Mouse (Mus musculus) 3134 (cell line): ENCODE measurements around the gene Sult6b1.
A peak's percentile ranks its signal among the peaks of the same experiment; 100 is the strongest.

Source experiments
- DNase-seq: peaks from one replicate; pipeline ENCODE4 v3.0.0-alpha.2; 2011; ENCODE audit warnings: low spot score; ENCODE audit not compliant: insufficient read length; ENCODE audit errors: extremely low read depth

The Sult6b1 gene

GRCm38 (mm10) chr17:78906892-78907291, at the start of gene Sult6b1:
Gene Sult6b1, minus strand, starts transcription at chr17:78906992.
- DNase-seq = no peak

- no peak for DNase-seq
Measured at GRCm38 (mm10) chr17:78953240-78953639, 46.4 kb upstream of the Sult6b1 start.

GRCm38 (mm10) chr17:78952070-78952469, 45.3 kb upstream of the Sult6b1 start:
- no peak for DNase-seq

DNA sequence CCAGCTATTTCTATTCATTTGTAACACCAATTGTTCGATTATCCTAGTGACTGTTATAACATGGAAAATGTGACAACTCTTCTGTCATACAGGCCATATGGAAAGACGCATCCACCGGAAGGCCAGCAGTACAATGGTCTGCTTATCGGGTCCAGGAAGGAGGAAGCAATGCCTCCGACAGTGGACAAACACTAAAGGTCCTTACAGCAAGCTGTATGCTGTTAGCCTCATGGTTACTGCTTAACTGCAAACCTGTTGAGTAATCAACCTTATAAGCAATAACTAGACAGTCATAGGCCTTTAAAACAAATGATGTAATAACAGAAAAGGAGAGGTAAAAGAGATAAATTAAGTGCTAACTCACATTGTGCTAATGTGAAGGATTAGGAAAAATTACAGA, 44.4 kb upstream of the Sult6b1 start:
- DNase-seq = no peak

- no peak for DNase-seq
Measured at GRCm38 (mm10) chr17:78942579-78942978, 35.8 kb upstream of the Sult6b1 start.

GRCm38 (mm10) chr17:78938927-78939326, 32.1 kb upstream of the Sult6b1 start:
- no peak for DNase-seq

GRCm38 (mm10) chr17:78937229-78937853, 30.5 kb upstream of the Sult6b1 start:
- DNase-seq = no peak

DNA sequence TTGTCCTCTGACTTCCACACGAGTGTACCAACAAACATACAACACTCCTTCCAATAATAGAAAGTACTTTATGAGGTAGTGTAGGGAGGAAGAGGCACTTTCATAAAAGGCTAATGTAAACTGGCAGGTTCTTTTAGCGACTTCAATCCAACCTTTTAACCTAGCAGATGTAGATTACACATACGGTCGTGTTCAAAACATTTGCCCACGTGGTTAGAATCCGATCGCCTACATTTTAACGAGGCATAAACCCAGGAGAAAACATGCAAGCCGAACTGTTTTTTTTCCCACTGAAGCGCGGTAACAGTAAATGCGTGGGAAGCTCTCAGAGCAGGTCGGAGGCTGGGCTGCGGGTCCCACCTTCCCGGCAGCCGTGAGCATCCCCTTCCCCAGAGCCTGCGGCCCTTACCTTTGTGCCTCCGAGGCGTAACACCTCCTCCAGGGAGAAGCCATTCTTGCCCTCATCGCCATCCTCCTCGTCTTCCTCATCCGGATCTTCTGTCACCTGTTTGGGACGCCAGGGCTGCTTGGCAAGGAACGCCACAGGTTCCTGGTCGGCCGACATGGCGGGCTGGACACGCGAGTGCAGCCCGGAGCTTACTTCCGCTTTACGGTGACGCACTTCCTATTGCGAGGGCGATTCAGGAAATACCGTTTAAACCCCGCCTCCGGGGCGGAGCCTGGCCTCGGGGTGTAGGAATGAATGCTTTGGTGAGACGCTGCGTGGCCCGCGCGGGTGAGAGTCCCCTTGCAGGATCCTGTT, 29.9 kb upstream of the Sult6b1 start, which contains the start of the genes Cebpz and Ndufaf7:
Gene Cebpz, minus strand, starts transcription at position 601 of the 763 bp plus-strand sequence.
Gene Ndufaf7, plus strand, starts transcription at position 671 of the 763 bp plus-strand sequence.
- peak; percentile 97 for DNase-seq

DNA sequence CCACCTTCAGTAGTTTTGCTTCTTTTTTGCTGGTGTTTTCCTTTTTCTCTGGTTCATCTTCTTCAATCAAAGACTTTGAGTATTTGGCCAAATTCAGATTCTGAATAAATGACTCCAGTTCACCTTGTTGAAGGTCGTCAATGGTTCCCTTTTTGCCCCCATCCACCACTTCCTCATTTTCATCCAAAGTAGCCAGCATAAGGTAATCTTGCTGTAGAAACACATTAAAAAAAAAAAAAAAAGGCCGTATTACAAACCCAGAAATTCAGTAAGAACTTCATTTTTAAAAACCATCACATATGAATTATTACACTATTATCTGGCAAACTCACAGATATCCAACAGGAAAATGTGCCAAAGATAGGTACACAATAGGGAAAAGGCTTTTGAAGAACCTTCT, 29.1 kb upstream of the Sult6b1 start:
- no peak for DNase-seq

- DNase-seq = no peak
Measured at GRCm38 (mm10) chr17:78917696-78918095, 10.9 kb upstream of the Sult6b1 start.

- DNase-seq = no peak
Measured at GRCm38 (mm10) chr17:78916899-78917298, 10.1 kb upstream of the Sult6b1 start.

DNA sequence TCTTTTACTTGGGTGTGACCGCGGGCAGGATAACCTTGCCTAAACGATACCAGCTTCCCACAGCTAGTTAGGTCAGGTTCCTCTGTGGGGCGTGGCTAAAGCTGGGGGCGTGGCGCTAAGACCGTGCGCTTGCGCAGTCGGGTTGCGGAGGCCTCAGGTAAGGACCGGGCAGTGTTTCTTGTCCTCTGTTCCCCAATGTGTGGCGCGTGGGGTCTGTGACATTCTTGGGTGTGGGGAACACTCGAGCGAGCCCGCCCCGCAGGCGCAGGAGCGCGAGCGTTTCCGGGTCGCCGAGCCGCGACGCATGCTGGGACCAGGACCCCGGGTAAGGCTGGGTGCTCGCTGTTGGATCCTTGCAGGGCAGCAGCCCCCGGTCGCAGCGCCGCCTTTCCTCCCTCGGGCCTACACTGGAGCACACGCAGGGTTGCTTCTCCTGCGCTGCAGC, 9.6 kb upstream of the Sult6b1 start, which contains the start of gene Cebpzos:
Gene Cebpzos, plus strand, starts transcription at position 132 of the 445 bp plus-strand sequence.
- DNase-seq = peak; percentile 89

DNA sequence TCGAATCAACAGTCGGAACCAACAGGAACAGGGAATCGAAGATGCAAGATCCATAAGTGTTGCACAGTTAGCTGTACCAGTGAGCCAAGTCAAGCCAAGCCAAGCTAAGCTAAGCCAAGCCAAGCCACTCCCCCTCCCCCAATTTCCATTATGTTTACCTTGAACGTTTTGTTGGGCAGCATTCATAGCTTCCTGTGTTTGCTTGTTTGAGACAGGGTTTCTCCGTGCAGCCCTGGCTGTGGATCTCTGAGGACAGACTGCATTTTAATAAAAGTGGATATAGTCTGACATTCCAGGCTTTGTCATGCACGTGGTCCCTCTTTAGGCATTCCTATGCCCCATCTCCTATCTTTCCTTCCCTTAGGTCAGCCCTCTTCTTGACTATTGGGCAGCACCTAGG, 9.0 kb upstream of the Sult6b1 start:
- DNase-seq = no peak

DNA sequence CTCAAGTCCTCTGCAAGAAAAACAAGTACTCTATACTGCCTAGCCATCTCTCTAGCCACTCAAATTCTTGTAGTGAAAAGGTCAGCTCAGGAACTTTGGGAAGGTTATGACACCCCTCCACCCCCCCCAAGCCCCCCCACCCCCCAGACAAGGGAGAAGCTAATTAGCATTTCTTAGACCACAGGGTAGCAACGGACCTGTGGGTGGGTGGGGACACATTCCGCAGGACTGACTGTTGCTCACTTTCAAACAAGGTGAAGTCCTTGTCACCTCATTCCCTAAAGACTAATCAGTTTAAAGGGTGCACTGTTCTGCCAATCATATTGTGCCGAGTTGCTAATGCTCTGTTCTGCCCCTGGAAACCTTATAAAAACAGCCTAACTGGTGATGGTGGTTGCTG, 7.1 kb upstream of the Sult6b1 start:
- DNase-seq = no peak

- no peak for DNase-seq
Measured at GRCm38 (mm10) chr17:78912861-78913281, 6.1 kb upstream of the Sult6b1 start.

DNA sequence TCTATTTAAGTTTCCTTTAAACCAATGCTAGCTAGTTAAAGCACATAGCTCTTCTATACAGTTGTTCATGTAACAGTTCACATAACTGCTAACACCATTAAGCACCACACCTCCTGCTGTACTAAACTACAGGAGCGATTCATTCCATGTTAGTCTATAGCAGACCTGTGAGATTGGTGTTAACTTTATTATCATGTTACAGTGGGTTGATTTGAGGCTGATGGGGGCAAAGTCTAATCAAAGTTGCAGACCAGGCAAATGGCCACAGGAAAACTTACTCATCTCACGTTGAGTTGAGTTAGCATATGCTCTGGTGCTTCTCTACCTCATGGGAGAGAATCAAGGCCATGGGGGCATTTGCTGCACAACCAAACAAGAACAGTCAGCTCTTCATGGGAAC, 2.6 kb upstream of the Sult6b1 start:
- no peak for DNase-seq

DNA sequence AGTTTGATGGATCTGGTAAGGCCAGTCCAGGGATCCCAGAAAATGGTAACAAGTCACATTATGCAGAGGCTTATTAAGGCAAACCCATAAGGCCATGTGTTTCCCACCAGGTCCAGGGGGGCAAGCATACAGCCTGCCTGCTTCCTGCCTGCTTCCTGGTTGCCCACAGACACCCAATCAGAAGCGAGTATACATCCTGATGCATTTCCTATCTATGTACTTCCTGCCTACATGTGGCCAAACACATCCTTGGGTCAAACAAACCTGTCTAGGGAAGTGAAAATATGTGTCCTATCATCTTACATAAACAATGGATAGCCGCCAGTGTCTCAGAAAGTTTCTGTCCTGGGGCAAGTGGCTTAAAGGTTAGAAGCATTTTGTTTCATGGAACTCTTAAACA, 3.6 kb downstream of the Sult6b1 start:
- no peak for DNase-seq

- no peak for DNase-seq
Measured at GRCm38 (mm10) chr17:78895394-78895793, 11.4 kb downstream of the Sult6b1 start.

DNA sequence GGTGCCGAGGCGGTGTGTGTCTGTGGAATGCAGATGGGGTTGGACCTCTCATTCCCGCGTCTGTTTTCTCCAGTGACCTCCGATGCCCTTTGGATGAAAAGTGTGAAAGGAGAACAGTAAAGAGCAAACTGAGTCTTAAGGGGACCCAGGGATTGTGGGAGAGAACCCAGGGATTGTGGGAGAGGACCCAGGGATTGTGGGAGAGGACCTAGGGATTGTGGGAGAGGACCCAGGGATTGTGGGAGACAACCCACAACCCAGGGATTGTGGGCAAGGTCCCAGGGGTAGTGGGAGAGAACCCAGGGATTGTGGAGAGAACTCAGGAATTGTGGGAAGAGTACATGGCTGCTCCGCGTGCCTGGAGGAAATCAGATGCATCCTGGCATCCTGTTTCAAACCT, 11.8 kb downstream of the Sult6b1 start:
- no peak for DNase-seq

DNA sequence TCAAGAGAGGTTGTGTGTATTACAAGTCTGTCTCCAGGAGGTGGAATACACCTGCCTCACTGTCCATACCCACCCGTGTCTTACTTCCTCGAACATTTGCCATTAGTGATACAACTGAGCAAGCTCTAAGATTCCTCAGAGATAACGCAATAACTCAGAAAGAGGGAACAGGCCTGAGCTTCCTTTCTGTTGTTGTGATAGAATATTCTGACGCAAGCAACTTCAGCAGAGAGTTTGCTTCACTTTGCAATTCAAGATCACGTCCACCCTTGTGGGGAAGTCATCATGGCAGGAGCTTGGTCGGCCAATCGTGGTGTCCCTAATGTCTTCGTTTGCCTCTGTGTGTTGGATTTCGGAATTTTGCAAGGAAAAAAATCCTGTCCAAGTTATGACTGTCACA, 15.8 kb downstream of the Sult6b1 start:
- no peak for DNase-seq

DNA sequence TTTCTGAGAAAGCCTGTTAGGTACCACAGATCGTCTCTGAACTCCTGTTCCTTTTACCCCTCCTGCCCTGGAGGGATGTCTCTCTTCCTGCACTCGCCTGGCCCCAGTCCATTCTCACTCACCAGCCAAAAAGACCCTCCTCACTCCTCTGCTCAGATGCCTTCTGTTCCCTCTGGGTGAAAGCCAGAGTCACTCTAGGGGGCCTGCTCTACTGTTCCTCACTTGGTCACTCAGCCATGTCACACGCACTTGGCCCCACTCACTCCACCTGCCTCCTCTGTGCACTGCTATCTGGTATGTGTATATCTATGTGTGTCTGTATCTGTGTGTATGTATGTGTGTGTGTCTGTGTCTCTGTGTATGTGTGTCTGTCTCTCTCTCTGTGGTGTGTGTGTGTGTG, 17.6 kb downstream of the Sult6b1 start:
- no peak for DNase-seq

GRCm38 (mm10) chr17:78888554-78888953, 18.2 kb downstream of the Sult6b1 start:
- DNase-seq = no peak
